Mouse (Mus musculus): Measurements from ENCODE around the gene Arrb2. TPM values are rescaled to one million over a fixed set of nuclear protein-coding genes. Genes with fewer than 3 reads are reported as not detected.

The Arrb2 gene
- polyA plus RNA-seq, 1 experiment from 2014 or later, result 28.8 TPM

DNA sequence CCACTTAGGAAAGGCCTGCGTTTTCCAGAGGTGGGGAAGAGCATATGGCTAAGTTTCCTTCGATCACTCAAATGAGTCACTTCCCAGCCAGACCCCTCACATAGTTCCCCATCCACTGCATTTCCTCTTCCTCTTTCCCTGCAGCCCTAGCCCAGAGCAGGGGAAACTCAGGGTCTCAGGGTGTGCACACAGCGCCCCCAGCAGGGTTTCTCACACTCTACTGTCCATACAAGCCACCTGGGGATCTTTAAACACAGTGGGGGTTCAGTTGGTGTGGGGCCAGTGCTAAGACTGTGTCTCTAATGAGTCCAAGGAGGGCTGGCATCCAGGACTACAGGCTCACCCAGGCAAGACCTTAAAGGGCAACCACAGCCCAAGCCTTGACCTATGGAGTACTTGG is 14.3 kb downstream of the Arrb2 start:
- H3K4me3 ChIP-seq (replicated peaks), result no peak overlapping the region
- no peaks in the 10 kb centered on the region for H3K9me3 ChIP-seq (replicated peaks)
- H3K27ac ChIP-seq (replicated peaks), result no peak overlapping the region
- H3K36me3 ChIP-seq, result no peaks in the 10 kb centered on the region; the same call in 1 of the 2 replicates
- 0 out of 2 replicates have a peak, but pooled peaks cover 4% of the 10 kb centered on the region for H3K4me1 ChIP-seq
- no peaks in the 10 kb centered on the region for H3K27me3 ChIP-seq
- ATAC-seq (ENCODE audit: insufficient number of reproducible peaks, low FRiP score, low TSS enrichment, low read depth), result no peak
- no peak overlapping the region for H3K9ac ChIP-seq
- H3K4me2 ChIP-seq (replicated peaks), result no peak overlapping the region
- 38% methylated on average over 3 of the region's 3 CpGs for WGBS

DNA sequence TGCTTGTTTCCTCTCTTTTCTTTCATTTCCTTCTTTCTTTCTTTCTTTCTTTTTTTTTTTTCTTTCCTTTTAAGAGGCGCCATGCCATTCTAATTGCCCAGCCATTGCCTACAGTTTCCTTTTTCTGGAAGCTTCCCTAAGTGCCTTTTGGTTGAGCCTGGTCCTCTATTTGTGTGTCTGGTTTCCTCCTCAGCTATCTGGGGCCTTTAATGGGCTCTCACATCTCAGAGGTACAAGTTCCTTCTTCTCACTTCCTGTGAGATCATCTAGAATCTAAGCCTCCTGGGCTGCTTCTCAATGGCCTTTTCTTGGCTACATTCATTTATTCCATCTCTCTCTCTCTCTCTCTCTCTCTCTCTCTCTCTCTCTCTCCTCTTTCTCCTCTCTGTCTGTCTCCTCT is 14.9 kb downstream of the Arrb2 start:
- no peak for ATAC-seq (ENCODE audit: insufficient number of reproducible peaks, low FRiP score, low TSS enrichment, low read depth)

DNA sequence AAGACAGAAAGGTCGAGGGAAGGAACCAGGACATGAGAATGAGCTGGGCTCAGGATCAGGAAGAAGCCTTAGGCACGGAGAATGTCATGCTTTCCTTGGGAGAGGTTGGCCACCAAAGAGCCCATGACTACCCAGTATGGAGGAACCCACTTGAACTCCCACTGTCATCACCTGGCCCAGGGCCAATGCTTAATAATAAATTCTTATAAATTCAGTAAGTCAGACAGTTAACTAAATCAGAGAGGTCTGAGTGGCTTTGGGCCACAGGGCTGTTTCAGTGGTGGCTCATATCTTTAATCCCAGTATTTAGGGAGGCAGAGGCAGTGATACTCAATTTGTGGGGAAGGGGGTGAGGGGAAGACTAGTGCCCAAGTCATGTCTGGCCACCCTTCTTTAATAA is 18.5 kb downstream of the Arrb2 start:
- 83% methylated on average over 2 of the region's 2 CpGs for WGBS

More for the DNA sequence above, 14.9 kb downstream of the Arrb2 start:
- no peak overlapping the region for H3K4me2 ChIP-seq (replicated peaks)
- H3K9me3 ChIP-seq (replicated peaks), result no peaks in the 10 kb centered on the region
- H3K27ac ChIP-seq (replicated peaks), result no peak overlapping the region
- H3K4me1 ChIP-seq, result 0 out of 2 replicates have a peak, but pooled peaks cover 4% of the 10 kb centered on the region
- 91% methylated on average over 1 of the region's 1 CpGs for WGBS
- H3K9ac ChIP-seq, result no peak overlapping the region
- H3K36me3 ChIP-seq, result no peaks in the 10 kb centered on the region; the same call in 1 of the 2 replicates
- H3K27me3 ChIP-seq, result no peaks in the 10 kb centered on the region
- no peak overlapping the region for H3K4me3 ChIP-seq (replicated peaks)

DNA sequence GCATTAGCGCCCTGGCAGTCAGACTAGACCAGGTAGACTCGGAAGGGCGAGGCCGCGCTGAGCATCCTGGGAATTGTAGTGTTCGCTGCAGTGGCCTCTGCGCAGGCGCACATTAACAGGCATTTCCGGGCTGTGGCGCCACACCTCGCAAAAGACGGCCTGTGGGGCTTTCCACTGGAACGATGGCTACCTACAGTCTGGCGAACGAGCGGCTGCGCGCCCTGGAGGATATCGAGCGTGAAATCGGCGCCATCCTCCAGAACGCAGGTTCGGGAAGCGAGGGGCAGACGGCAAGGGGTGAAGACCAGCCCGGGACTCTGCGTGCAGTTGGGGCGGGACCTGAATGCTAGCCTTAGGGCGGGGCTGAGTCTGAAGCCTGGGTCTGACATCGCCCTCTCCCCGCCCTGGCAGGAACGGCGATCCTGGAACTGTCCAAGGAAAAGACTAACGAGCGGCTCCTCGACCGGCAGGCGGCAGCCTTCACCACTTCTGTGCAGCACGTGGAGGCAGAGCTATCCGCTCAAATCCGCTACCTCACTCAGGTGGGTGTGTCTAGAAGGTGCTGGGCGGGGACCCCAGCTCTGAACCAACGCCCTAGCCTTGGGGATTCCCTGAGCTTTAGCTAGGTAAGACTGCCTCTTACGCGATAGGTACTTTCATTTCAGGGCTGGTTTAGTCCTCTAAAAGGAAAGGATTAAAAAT is 19.5 kb downstream of the Arrb2 start, which contains the start of gene Med11:
Gene Med11, plus strand, starts transcription at position 123 of the 702 bp plus-strand sequence.
- Histone ChIP-seq H3K9me3 (replicated peaks) (no peaks in the 10 kb centered on the region), H3K27me3 (no peaks in the 10 kb centered on the region), H3K4me3 (replicated peaks) (peak within 1 kb of the TSS; percentile 81), H3K4me1 (peaks cover 12% of the 10 kb centered on the region), H3K27ac (replicated peaks) (peak within 1 kb of the TSS; percentile 99), H3K36me3 (peaks cover 10% of the 10 kb centered on the region), H3K4me2 (replicated peaks) (peak within 1 kb of the TSS; percentile 67), H3K9ac (peak within 1 kb of the TSS; percentile 85)
- peak; percentile 97 for ATAC-seq (ENCODE audit: insufficient number of reproducible peaks, low FRiP score, low TSS enrichment, low read depth)
- WGBS, result under 1% methylated on average over 46 of the region's 46 CpGs

More for the DNA sequence above, 18.5 kb downstream of the Arrb2 start:
- Histone ChIP-seq H3K27me3 (no peaks in the 10 kb centered on the region), H3K9me3 (replicated peaks) (no peaks in the 10 kb centered on the region), H3K27ac (replicated peaks) (0 out of 2 replicates have a peak overlapping the region, but pooled peaks have one; percentile 22), H3K36me3 (peaks cover 10% of the 10 kb centered on the region; the same call in 1 of the 2 replicates), H3K4me1 (peaks cover 12% of the 10 kb centered on the region), H3K4me3 (replicated peaks) (0 out of 2 replicates have a peak overlapping the region, but pooled peaks have one; percentile 81), H3K4me2 (replicated peaks) (peak overlapping the region; percentile 67; the same call in 1 of the 2 replicates), H3K9ac (no peak overlapping the region)
- no peak for ATAC-seq (ENCODE audit: insufficient number of reproducible peaks, low FRiP score, low TSS enrichment, low read depth)

DNA sequence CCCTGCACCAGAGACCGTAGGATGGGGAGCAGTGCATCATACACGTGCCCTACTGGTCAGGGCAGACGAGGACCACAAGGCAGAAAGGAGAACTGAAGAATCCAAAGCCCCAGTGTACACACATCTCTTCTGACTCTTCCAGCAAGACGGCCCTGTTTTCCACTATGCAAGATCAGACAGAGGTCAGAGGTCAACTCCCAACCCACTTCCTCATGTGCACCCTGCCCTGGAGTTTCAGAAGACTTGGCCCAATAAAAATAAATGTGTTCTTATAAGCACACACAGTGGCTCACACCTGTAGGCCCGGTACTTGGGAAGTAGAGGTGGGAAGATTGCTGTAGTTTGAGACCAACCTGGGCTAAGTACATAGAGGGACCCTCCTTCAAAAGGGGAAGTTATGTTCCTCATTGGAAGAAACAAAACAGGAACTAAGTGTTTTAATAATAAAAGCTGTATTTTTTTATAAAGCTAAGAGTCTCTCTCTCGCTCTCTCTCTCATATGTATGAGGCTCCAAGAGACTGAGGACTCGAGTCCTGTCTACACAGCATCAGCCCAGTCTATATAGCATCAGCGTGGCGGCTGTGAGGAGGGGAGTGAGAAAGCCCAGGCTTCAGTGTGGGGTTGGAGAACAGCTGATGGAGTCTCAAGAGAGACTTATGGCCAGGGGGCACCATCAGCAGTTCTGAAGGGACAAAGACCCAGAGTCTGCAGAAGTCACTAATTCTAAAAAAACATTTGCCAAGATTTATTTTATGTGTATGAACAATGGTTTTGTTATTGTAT is 21.0 kb downstream of the Arrb2 start:
- Histone ChIP-seq H3K36me3 (peaks cover 10% of the 10 kb centered on the region), H3K9me3 (replicated peaks) (no peaks in the 10 kb centered on the region), H3K4me2 (replicated peaks) (peak overlapping the region; percentile 67; the same call in 1 of the 2 replicates), H3K27ac (replicated peaks) (no peak overlapping the region), H3K4me3 (replicated peaks) (no peak overlapping the region), H3K27me3 (peaks cover under 1% of the 10 kb centered on the region), H3K9ac (no peak overlapping the region), H3K4me1 (peaks cover 12% of the 10 kb centered on the region)
- 84% methylated on average over 9 of the region's 9 CpGs for WGBS
- ATAC-seq (ENCODE audit: insufficient number of reproducible peaks, low FRiP score, low TSS enrichment, low read depth), result no peak

DNA sequence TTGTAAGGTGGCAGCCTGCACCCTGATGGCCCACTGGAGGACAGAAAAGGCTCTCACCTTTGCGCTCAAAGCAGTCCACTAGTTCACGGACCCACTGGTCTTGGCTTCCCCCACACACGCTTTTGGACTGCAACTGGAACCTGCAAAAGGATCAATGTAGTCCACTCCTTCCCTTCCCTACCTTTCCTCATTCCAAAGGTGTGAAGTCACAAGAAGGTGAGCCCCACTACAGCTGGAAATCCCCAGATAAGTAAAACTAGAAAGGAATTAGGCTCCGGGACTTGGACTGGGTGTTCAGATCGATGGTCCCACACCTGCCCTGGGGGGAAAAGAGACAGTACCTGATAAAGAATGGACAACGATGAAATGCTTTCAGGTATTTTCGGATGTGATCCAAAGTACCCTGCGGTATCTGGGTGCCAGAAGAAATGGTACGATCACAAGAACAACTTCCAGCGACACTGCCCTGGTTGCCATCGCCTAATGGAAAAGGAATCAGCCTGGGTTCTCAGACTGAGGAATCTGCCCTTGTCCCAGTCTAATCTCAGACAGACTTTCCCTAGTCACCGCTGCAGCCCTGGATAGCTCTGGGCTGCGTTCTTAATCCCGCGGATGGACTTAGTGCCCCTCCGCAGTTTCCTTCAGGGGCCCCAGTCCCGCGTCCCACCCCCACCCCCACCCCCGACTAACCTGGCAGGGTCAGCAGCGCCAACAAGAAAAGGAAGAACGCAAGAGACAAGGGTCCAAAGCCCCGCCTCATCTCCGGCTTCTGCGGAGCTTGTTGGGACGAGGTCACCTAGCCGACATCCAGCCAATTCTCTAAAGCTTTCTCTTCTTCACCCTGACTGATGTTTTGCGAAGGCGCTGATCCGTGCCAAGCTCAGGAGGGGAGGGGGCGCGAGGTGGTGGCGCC is 26.5 kb downstream of the Arrb2 start, which contains the start of gene Zmynd15:
Gene Zmynd15, plus strand, starts transcription at position 746 of the 913 bp plus-strand sequence.
- ATAC-seq (ENCODE audit: insufficient number of reproducible peaks, low FRiP score, low TSS enrichment, low read depth), result no peak
- H3K4me2 ChIP-seq (replicated peaks), result peak within 1 kb of the TSS; percentile 89
- peaks cover 22% of the 10 kb centered on the region for H3K27me3 ChIP-seq
- peaks cover 16% of the 10 kb centered on the region; the same call in 1 of the 2 replicates for H3K4me1 ChIP-seq
- H3K9me3 ChIP-seq (replicated peaks), result no peaks in the 10 kb centered on the region
- H3K9ac ChIP-seq, result peak within 1 kb of the TSS; percentile 47
- H3K36me3 ChIP-seq, result peaks cover 5% of the 10 kb centered on the region; the same call in 1 of the 2 replicates
- no peak within 1 kb of the TSS for H3K27ac ChIP-seq (replicated peaks)
- WGBS, result 13% methylated on average over 32 of the region's 32 CpGs
- peak within 1 kb of the TSS; percentile 56 for H3K4me3 ChIP-seq (replicated peaks)

DNA sequence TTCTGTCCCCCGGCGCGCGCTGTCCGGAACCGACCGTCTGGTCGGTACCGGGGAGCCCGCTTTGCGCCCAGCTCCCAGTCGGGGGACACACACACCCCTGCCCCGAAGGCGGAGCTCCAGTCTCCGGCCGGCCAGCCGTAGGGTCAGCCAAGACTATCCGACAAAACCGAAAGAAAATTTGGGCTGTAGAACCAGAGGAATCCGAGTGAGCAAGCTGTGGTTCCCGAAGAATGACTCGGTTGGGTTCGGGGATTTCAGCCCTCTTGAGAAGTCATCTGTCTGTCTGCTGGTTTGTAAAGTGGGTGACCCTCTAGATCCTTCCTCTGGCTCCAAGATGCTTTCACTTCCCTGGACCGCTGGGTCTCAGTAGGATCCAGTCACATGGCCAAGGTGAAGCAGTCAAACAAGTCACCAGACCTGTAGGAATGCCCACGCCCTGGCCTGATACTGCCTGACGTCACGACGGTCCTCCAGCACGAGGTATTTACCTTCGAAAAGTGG is 27.2 kb downstream of the Arrb2 start, which contains the start of gene Cxcl16:
Gene Cxcl16, minus strand, starts transcription at position 384 of the 501 bp plus-strand sequence.
- peaks cover 28% of the 10 kb centered on the region for H3K27me3 ChIP-seq
- no peak; the same call in 1 of the 2 replicates for ATAC-seq (ENCODE audit: insufficient number of reproducible peaks, low FRiP score, low TSS enrichment, low read depth)
- 4% methylated on average over 30 of the region's 30 CpGs for WGBS

DNA sequence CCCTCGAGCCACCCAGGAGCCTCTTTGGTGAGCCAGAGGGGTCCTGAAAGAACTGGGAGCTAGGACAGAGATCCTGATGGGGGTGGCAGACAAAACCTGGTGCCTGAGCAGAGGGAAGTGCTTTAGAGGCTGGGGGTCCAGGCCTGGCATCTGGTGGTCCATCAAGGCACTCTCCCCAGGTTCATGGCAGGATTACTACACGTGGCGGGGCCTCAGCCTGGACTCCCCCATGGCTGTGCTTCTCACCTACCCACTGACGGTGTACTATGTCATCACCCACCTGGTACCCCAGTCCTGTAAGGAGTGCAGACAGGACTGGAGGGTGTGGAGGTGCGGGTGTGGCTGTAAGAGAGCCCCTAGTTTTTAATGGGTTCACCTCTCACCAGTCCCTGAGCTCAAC is 31.5 kb downstream of the Arrb2 start:
- Histone ChIP-seq H3K4me3 (replicated peaks) (no peak overlapping the region), H3K27me3 (peaks cover 33% of the 10 kb centered on the region), H3K9me3 (replicated peaks) (no peaks in the 10 kb centered on the region), H3K9ac (no peak overlapping the region), H3K4me2 (replicated peaks) (no peak overlapping the region), H3K4me1 (peaks cover 27% of the 10 kb centered on the region), H3K36me3 (no peaks in the 10 kb centered on the region), H3K27ac (replicated peaks) (no peak overlapping the region)
- WGBS, result 73% methylated on average over 5 of the region's 5 CpGs
- ATAC-seq (ENCODE audit: insufficient number of reproducible peaks, low FRiP score, low TSS enrichment, low read depth), result no peak

More for the DNA sequence above, 27.2 kb downstream of the Arrb2 start, which contains the start of gene Cxcl16:
- H3K9me3 ChIP-seq (replicated peaks), result no peaks in the 10 kb centered on the region
- peaks cover 17% of the 10 kb centered on the region for H3K4me1 ChIP-seq
- peak within 1 kb of the TSS; percentile 47 for H3K9ac ChIP-seq
- no peak within 1 kb of the TSS for H3K27ac ChIP-seq (replicated peaks)
- H3K4me2 ChIP-seq (replicated peaks), result peak within 1 kb of the TSS; percentile 89
- peak within 1 kb of the TSS; percentile 56 for H3K4me3 ChIP-seq (replicated peaks)
- H3K36me3 ChIP-seq, result peaks cover 5% of the 10 kb centered on the region; the same call in 1 of the 2 replicates

DNA sequence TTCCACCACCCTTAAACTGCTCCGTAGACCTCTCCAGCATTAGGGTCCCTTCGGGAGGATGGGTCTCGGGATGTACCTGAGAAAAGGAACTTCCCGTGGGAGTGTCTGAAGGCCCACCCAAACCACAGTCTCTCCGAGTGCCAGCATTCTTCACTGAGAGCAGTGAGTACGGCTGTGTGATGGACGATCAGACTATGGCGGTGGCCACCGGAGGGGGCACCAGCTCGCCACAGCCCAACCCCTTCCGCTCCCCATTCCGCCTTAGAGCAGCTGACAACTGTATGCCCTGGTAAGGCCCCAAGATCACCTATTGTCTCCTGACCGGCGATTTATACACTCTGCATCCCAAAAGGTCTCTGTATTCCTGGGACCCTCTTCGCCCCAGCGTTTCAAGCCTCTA is 32.8 kb downstream of the Arrb2 start:
- 26% methylated on average over 16 of the region's 16 CpGs for WGBS
- no peak for ATAC-seq (ENCODE audit: insufficient number of reproducible peaks, low FRiP score, low TSS enrichment, low read depth)
- Histone ChIP-seq H3K9ac (no peak overlapping the region), H3K9me3 (replicated peaks) (no peaks in the 10 kb centered on the region), H3K4me2 (replicated peaks) (peak overlapping the region; percentile 51), H3K4me1 (peaks cover 17% of the 10 kb centered on the region), H3K4me3 (replicated peaks) (peak overlapping the region; percentile 24), H3K27me3 (peaks cover 25% of the 10 kb centered on the region), H3K27ac (replicated peaks) (no peak overlapping the region), H3K36me3 (no peaks in the 10 kb centered on the region)

DNA sequence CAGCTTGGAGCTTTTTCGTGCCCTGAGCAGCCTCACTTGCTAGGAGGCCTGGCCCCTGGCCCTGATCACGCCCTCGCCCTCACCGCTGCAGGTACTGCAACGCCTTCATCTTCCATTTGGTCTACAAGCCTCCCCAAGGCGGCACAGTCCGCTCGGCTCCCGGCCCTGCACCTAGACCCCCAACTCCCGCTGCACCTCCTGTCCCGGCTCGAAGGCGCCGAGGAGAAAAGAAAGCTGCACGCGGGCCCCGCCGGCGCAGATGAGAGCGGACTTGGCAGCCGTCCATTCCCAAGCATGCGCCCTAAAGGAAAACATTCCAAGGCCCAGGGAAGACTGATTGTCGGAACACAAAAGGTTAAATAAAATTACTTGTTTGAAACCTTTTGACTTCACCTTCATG is 33.4 kb downstream of the Arrb2 start:
- H3K4me3 ChIP-seq (replicated peaks), result peak overlapping the region; percentile 24
- peaks cover 17% of the 10 kb centered on the region for H3K4me1 ChIP-seq
- no peaks in the 10 kb centered on the region for H3K36me3 ChIP-seq
- 8% methylated on average over 23 of the region's 23 CpGs for WGBS
- peaks cover 21% of the 10 kb centered on the region for H3K27me3 ChIP-seq
- 0 out of 2 replicates have a peak overlapping the region, but pooled peaks have one; percentile 4 for H3K9ac ChIP-seq
- H3K4me2 ChIP-seq (replicated peaks), result peak overlapping the region; percentile 51
- no peaks in the 10 kb centered on the region for H3K9me3 ChIP-seq (replicated peaks)
- no peak overlapping the region for H3K27ac ChIP-seq (replicated peaks)
- no peak for ATAC-seq (ENCODE audit: insufficient number of reproducible peaks, low FRiP score, low TSS enrichment, low read depth)

Data from embryonic facial prominence, embryonic 15.5 days (tissue).